Mouse (Mus musculus): ENCODE measurements around the gene Elmo3. TPM values are rescaled to one million over a fixed set of nuclear protein-coding genes. Genes with fewer than 3 reads are reported as not detected.

Elmo3 gene
- polyA plus RNA-seq, 1 experiment from 2014 or later = 2.4 TPM

DNA sequence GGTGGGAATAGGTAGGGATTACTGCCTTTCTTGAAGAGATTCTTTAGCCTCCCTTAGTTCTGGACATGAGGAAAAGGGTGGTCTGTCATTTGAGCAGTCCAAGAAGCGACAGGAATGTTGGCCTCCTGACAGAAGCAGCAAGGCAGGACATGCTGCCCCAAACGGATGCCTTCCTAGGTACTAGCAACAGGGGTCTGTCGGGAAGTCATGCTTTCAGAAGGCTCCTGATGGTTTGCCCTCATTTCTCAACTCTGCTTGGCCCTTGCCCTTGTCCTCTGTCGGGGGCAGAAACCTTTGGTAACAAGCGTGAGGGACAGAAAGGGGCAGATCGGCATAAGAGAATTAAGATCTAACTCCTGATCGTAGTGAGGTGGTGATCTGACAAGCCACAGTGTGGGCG is 4.7 kb downstream of the Elmo3 start:
- peaks cover 5% of the 10 kb centered on the region for H3K36me3 ChIP-seq (ENCODE audit: control insufficient read depth, insufficient read depth, low read length)
- no peaks in the 10 kb centered on the region for H3K9me3 ChIP-seq (ENCODE audit: control insufficient read depth, low read length)
- H3K4me1 ChIP-seq (replicated peaks; ENCODE audit: control insufficient read depth, insufficient read depth, low read length) = peaks cover 5% of the 10 kb centered on the region
- no peak overlapping the region for H3K27ac ChIP-seq (ENCODE audit: low read depth, low read length)
- H3K27me3 ChIP-seq (ENCODE audit: control insufficient read depth, insufficient read depth, low read length) = no peaks in the 10 kb centered on the region
- DNase-seq (ENCODE audit: low spot score) = no peak
- ATAC-seq (replicated peaks; ENCODE audit: low FRiP score) = no peak
- no peak overlapping the region for H3K4me2 ChIP-seq (ENCODE audit: low read depth, low read length, severe bottlenecking)
- 82% methylated on average over 8 of the region's 8 CpGs for WGBS
- H3K9ac ChIP-seq (ENCODE audit: low read length) = no peak overlapping the region
- H3K4me3 ChIP-seq (ENCODE audit: low read depth, low read length) = no peak overlapping the region

- WGBS = 90% methylated on average over 1 of the region's 1 CpGs
- Histone ChIP-seq H3K36me3 (ENCODE audit: control insufficient read depth, insufficient read depth, low read length) (peaks cover 3% of the 10 kb centered on the region), H3K27ac (ENCODE audit: low read depth, low read length) (no peak overlapping the region), H3K9ac (ENCODE audit: low read length) (no peak overlapping the region), H3K27me3 (ENCODE audit: control insufficient read depth, insufficient read depth, low read length) (no peaks in the 10 kb centered on the region), H3K9me3 (ENCODE audit: control insufficient read depth, low read length) (no peaks in the 10 kb centered on the region), H3K4me2 (ENCODE audit: low read depth, low read length, severe bottlenecking) (no peak overlapping the region), H3K4me1 (replicated peaks; ENCODE audit: control insufficient read depth, insufficient read depth, low read length) (no peaks in the 10 kb centered on the region), H3K4me3 (ENCODE audit: low read depth, low read length) (no peak overlapping the region)
- ATAC-seq (replicated peaks; ENCODE audit: low FRiP score) (no peak), DNase-seq (ENCODE audit: low spot score) (no peak)
Observed at GRCm38 (mm10) chr8:105311718-105312117, 6.3 kb downstream of the Elmo3 start.

DNA sequence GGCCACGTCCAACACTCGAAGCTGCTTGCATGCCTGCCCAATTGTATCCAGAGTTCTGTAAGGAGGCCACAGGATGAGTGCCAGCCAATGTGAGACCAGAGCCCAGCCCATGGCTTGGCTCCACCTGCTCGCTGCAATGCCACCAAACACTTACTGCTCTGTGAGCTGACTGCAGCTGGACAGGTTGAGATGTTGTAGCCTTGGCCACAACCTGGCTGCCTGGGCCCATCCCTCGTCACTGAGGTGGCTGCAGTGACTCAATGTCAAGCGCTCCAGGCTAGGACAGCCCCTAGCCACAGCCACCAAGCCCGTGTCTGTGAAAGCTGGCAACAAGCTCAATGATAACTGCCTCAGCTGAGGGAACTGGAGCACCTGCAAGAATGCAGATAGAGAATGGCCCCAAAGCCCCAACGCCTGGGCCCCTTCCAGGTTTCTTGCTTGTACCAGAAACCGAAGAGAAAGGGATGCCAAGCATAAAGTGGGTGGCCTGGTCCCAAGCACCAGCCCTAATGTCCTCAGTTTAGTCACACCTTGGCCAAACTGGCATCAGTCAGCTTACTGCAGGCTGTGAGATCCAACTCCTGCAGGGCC is 7.6 kb downstream of the Elmo3 start:
- Histone ChIP-seq H3K36me3 (ENCODE audit: control insufficient read depth, insufficient read depth, low read length) (peaks cover under 1% of the 10 kb centered on the region; the same call in 1 of the 2 replicates), H3K4me1 (replicated peaks; ENCODE audit: control insufficient read depth, insufficient read depth, low read length) (no peaks in the 10 kb centered on the region), H3K4me3 (ENCODE audit: low read depth, low read length) (no peak overlapping the region), H3K27me3 (ENCODE audit: control insufficient read depth, insufficient read depth, low read length) (no peaks in the 10 kb centered on the region), H3K9ac (ENCODE audit: low read length) (no peak overlapping the region), H3K27ac (ENCODE audit: low read depth, low read length) (no peak overlapping the region), H3K4me2 (ENCODE audit: low read depth, low read length, severe bottlenecking) (no peak overlapping the region), H3K9me3 (ENCODE audit: control insufficient read depth, low read length) (no peaks in the 10 kb centered on the region)
- 84% methylated on average over 8 of the region's 8 CpGs for WGBS
- no peak for ATAC-seq (replicated peaks; ENCODE audit: low FRiP score)
- no peak for DNase-seq (ENCODE audit: low spot score)

- no peaks in the 10 kb centered on the region for H3K9me3 ChIP-seq (ENCODE audit: control insufficient read depth, low read length)
- H3K36me3 ChIP-seq (ENCODE audit: control insufficient read depth, insufficient read depth, low read length) = no peaks in the 10 kb centered on the region; the same call in 1 of the 2 replicates
- no peaks in the 10 kb centered on the region for H3K27me3 ChIP-seq (ENCODE audit: control insufficient read depth, insufficient read depth, low read length)
- no peak overlapping the region for H3K27ac ChIP-seq (ENCODE audit: low read depth, low read length)
- ATAC-seq (replicated peaks; ENCODE audit: low FRiP score) = peak; percentile 29; the same call in 1 of the 2 replicates
- H3K4me2 ChIP-seq (ENCODE audit: low read depth, low read length, severe bottlenecking) = no peak overlapping the region
- WGBS = 80% methylated on average over 9 of the region's 9 CpGs
- no peak for DNase-seq (ENCODE audit: low spot score)
- H3K4me1 ChIP-seq (replicated peaks; ENCODE audit: control insufficient read depth, insufficient read depth, low read length) = no peaks in the 10 kb centered on the region
- H3K9ac ChIP-seq (ENCODE audit: low read length) = no peak overlapping the region
- H3K4me3 ChIP-seq (ENCODE audit: low read depth, low read length) = no peak overlapping the region
Observed at GRCm38 (mm10) chr8:105313622-105314402, 8.4 kb downstream of the Elmo3 start.

GRCm38 (mm10) chr8:105315073-105315769 is 9.8 kb downstream of the Elmo3 start:
- 93% methylated on average over 18 of the region's 18 CpGs for WGBS
- H3K27me3 ChIP-seq (ENCODE audit: control insufficient read depth, insufficient read depth, low read length) = no peaks in the 10 kb centered on the region

GRCm38 (mm10) chr8:105317941-105318340 is 12.5 kb downstream of the Elmo3 start:
- Histone ChIP-seq H3K4me3 (ENCODE audit: low read depth, low read length) (no peak overlapping the region), H3K27ac (ENCODE audit: low read depth, low read length) (no peak overlapping the region), H3K4me1 (replicated peaks; ENCODE audit: control insufficient read depth, insufficient read depth, low read length) (no peaks in the 10 kb centered on the region), H3K4me2 (ENCODE audit: low read depth, low read length, severe bottlenecking) (no peak overlapping the region), H3K9me3 (ENCODE audit: control insufficient read depth, low read length) (no peaks in the 10 kb centered on the region), H3K36me3 (ENCODE audit: control insufficient read depth, insufficient read depth, low read length) (no peaks in the 10 kb centered on the region; the same call in 1 of the 2 replicates), H3K9ac (ENCODE audit: low read length) (no peak overlapping the region), H3K27me3 (ENCODE audit: control insufficient read depth, insufficient read depth, low read length) (no peaks in the 10 kb centered on the region)
- ATAC-seq (replicated peaks; ENCODE audit: low FRiP score) (no peak), DNase-seq (ENCODE audit: low spot score) (no peak)
- 88% methylated on average over 4 of the region's 4 CpGs for WGBS

More at GRCm38 (mm10) chr8:105315073-105315769, 9.8 kb downstream of the Elmo3 start:
- Histone ChIP-seq H3K4me1 (replicated peaks; ENCODE audit: control insufficient read depth, insufficient read depth, low read length) (no peaks in the 10 kb centered on the region), H3K9ac (ENCODE audit: low read length) (no peak overlapping the region), H3K4me3 (ENCODE audit: low read depth, low read length) (no peak overlapping the region), H3K36me3 (ENCODE audit: control insufficient read depth, insufficient read depth, low read length) (no peaks in the 10 kb centered on the region; the same call in 1 of the 2 replicates), H3K9me3 (ENCODE audit: control insufficient read depth, low read length) (no peaks in the 10 kb centered on the region), H3K27ac (ENCODE audit: low read depth, low read length) (no peak overlapping the region), H3K4me2 (ENCODE audit: low read depth, low read length, severe bottlenecking) (no peak overlapping the region)
- DNase-seq (ENCODE audit: low spot score) (no peak), ATAC-seq (replicated peaks; ENCODE audit: low FRiP score) (no peak)

- no peak overlapping the region for H3K4me2 ChIP-seq (ENCODE audit: low read depth, low read length, severe bottlenecking)
- no peaks in the 10 kb centered on the region; the same call in 1 of the 2 replicates for H3K36me3 ChIP-seq (ENCODE audit: control insufficient read depth, insufficient read depth, low read length)
- no peaks in the 10 kb centered on the region for H3K4me1 ChIP-seq (replicated peaks; ENCODE audit: control insufficient read depth, insufficient read depth, low read length)
- no peak overlapping the region for H3K9ac ChIP-seq (ENCODE audit: low read length)
- no peaks in the 10 kb centered on the region for H3K27me3 ChIP-seq (ENCODE audit: control insufficient read depth, insufficient read depth, low read length)
- H3K4me3 ChIP-seq (ENCODE audit: low read depth, low read length) = no peak overlapping the region
- H3K9me3 ChIP-seq (ENCODE audit: control insufficient read depth, low read length) = no peaks in the 10 kb centered on the region
- no peak overlapping the region for H3K27ac ChIP-seq (ENCODE audit: low read depth, low read length)
- WGBS = 84% methylated on average over 11 of the region's 11 CpGs
- DNase-seq (ENCODE audit: low spot score) = peak; percentile 42
- ATAC-seq (replicated peaks; ENCODE audit: low FRiP score) = no peak
Observed at GRCm38 (mm10) chr8:105318662-105319190, 13.3 kb downstream of the Elmo3 start.

- Histone ChIP-seq H3K27me3 (ENCODE audit: control insufficient read depth, insufficient read depth, low read length) (no peaks in the 10 kb centered on the region), H3K4me3 (ENCODE audit: low read depth, low read length) (no peak overlapping the region), H3K4me1 (replicated peaks; ENCODE audit: control insufficient read depth, insufficient read depth, low read length) (peaks cover 7% of the 10 kb centered on the region; the same call in 1 of the 2 replicates), H3K9me3 (ENCODE audit: control insufficient read depth, low read length) (no peaks in the 10 kb centered on the region), H3K4me2 (ENCODE audit: low read depth, low read length, severe bottlenecking) (no peak overlapping the region), H3K27ac (ENCODE audit: low read depth, low read length) (no peak overlapping the region), H3K9ac (ENCODE audit: low read length) (no peak overlapping the region), H3K36me3 (ENCODE audit: control insufficient read depth, insufficient read depth, low read length) (no peaks in the 10 kb centered on the region; the same call in 1 of the 2 replicates)
- WGBS = 90% methylated on average over 4 of the region's 4 CpGs
- ATAC-seq (replicated peaks; ENCODE audit: low FRiP score) (no peak), DNase-seq (ENCODE audit: low spot score) (peak; percentile 9)
Observed at GRCm38 (mm10) chr8:105323183-105323582, 17.8 kb downstream of the Elmo3 start.

Measured in forebrain, embryonic 11.5 days (tissue).